Mouse (Mus musculus): Measurements from ENCODE around the gene Cntrl. TPM values are rescaled to one million over a fixed set of nuclear protein-coding genes. Genes with fewer than 3 reads are reported as not detected.

The Cntrl gene
- 100 to 1,000 TPM; 139 to 153 TPM for polyA plus RNA-seq (2017; shearing (Covaris generic))

- ATAC-seq, result peak; percentile 67
Observed at GRCm38 (mm10) chr2:35109141-35109923, at the start of gene Cntrl. Gene Cntrl (plus strand): TSS chr2:35109492.

- no peak for ATAC-seq
Observed at GRCm38 (mm10) chr2:35060256-35060655, 49.0 kb upstream of the Cntrl start.

GRCm38 (mm10) chr2:35060897-35061296 lies 48.4 kb upstream of the Cntrl start:
- no peak for ATAC-seq

GRCm38 (mm10) chr2:35061338-35061737 lies 48.0 kb upstream of the Cntrl start, which contains the start of gene Hc:
Gene Hc (minus strand): TSS chr2:35061438.
- ATAC-seq, result no peak

- no peak for ATAC-seq
Observed at GRCm38 (mm10) chr2:35063333-35064030, 45.8 kb upstream of the Cntrl start.

GRCm38 (mm10) chr2:35066525-35067082 lies 42.7 kb upstream of the Cntrl start:
- ATAC-seq, result no peak

- no peak for ATAC-seq
Observed at GRCm38 (mm10) chr2:35067117-35067516, 42.2 kb upstream of the Cntrl start.

- no peak for ATAC-seq
Observed at GRCm38 (mm10) chr2:35069124-35069523, 40.2 kb upstream of the Cntrl start.

GRCm38 (mm10) chr2:35070275-35070674 lies 39.0 kb upstream of the Cntrl start:
- no peak for ATAC-seq

- ATAC-seq, result no peak
Observed at GRCm38 (mm10) chr2:35072547-35072946, 36.7 kb upstream of the Cntrl start.

GRCm38 (mm10) chr2:35074328-35074727 lies 35.0 kb upstream of the Cntrl start:
- no peak for ATAC-seq

GRCm38 (mm10) chr2:35079166-35079565 lies 30.1 kb upstream of the Cntrl start:
- no peak for ATAC-seq

GRCm38 (mm10) chr2:35087418-35087817 lies 21.9 kb upstream of the Cntrl start:
- ATAC-seq, result no peak

- ATAC-seq, result no peak
Observed at GRCm38 (mm10) chr2:35100529-35100928, 8.8 kb upstream of the Cntrl start.

- ATAC-seq, result no peak
Observed at GRCm38 (mm10) chr2:35101443-35101842, 7.8 kb upstream of the Cntrl start, which contains the start of gene AI182371. Gene AI182371 (minus strand): TSS chr2:35101543.

GRCm38 (mm10) chr2:35102777-35103176 lies 6.5 kb upstream of the Cntrl start:
- ATAC-seq, result no peak

- no peak for ATAC-seq
Observed at GRCm38 (mm10) chr2:35103558-35103957, 5.7 kb upstream of the Cntrl start.

GRCm38 (mm10) chr2:35104843-35105242 lies 4.4 kb upstream of the Cntrl start:
- ATAC-seq, result no peak

GRCm38 (mm10) chr2:35107984-35108635 lies 1.2 kb upstream of the Cntrl start:
- ATAC-seq, result no peak

GRCm38 (mm10) chr2:35108712-35109111 lies 580 bp upstream of the Cntrl start:
- ATAC-seq, result no peak

GRCm38 (mm10) chr2:35109924-35110304 lies 622 bp downstream of the Cntrl start:
- peak; percentile 58 for ATAC-seq

- ATAC-seq, result peak; percentile 27
Observed at GRCm38 (mm10) chr2:35110521-35110920, 1.2 kb downstream of the Cntrl start.

- ATAC-seq, result no peak
Observed at GRCm38 (mm10) chr2:35124716-35125115, 15.4 kb downstream of the Cntrl start.

All from activated CD4-positive, CD25-positive, alpha-beta regulatory T cell, adult 4 months (primary cell).